Mouse (Mus musculus): Measurements from ENCODE around the gene Otud7b.
"Not testable (repeated sequence)": the region's sequence is repeated elsewhere in the genome, so short reads cannot be mapped to it uniquely, and the experiment has no call there.

The Otud7b gene

DNA sequence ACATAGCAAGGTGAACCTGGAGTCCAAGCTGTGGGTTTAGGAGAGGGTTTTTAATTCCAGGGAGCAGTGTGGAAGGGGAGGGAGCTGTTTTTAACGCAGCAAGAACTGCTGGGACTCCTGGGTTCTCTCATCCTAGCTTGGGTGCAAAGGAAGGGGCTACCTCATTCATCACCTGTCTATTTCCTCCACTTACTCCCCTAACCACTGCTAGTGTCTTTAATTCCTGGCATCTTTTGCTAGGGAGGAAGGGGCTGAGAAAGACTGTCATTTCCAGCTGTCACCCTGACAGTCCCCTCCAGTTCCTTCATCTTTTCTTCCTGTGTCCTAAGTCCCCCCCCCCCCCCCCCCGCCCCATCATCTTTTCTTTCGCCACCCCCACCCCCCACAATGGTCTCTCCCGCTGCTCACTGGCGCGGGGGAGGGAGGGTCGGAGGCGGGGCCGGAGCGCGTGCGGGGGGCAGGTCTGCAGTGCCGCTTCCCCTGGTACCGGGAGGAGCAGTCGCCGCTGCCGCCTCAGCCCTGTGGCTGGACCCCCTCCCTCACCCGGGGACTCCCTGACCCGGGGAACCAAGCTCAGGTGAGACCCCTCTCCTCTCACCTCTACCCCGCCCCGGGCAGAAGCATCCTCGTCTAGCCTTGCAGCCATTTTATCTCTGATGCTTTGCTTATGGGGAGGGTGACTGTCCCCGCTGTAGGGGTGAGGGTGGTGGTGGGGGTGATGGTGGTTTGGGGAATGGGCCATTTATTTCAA lies 76.6 kb downstream of the Otud7b start, which contains the start of gene Sv2a:
Sv2a (plus strand) TSS at position 425 of the 751 bp plus-strand sequence.
- DNase-seq (ENCODE audit: low spot score) = peak; percentile 35

DNA sequence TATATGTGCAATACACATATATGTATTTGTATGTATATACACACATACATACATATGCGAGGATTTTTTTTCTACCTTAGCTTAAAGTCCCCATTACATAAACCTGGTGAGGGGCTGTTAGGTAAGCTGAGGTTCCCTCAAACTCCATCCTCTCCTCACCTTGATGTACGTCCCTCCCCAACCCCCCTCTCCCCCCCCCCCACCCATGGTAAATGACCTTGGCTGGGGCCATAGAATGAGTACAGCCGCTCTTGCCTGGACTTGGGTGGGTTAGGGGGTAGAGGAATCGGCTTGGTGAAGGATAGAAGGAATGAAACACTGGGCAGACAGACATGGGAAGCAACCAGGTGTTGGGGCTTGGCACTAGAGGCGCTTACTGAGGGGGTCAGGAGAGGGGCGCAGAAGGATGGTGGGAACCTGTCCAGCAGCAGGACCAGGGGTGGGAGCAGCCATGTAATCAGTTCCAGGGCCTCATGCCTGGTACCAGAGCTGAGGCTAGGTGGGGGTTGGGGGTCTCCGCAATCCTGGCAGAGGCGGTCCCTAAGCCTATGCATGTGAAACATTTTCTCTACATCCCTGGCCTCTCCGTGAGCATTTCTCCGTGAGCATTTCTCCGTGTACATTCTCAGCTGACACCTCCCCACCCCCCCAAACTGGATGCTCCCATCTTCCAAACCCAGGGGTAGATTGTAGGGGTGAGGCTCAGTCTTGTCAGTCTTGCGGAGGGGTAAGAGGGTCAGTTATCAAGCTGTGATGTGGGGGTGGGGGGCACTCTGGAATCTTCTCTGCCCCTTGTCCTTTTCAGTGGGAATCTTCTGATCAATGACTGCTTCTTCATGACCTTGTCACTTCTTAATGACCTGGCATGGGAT lies 77.4 kb downstream of the Otud7b start:
- DNase-seq (ENCODE audit: low spot score) = no peak

DNA sequence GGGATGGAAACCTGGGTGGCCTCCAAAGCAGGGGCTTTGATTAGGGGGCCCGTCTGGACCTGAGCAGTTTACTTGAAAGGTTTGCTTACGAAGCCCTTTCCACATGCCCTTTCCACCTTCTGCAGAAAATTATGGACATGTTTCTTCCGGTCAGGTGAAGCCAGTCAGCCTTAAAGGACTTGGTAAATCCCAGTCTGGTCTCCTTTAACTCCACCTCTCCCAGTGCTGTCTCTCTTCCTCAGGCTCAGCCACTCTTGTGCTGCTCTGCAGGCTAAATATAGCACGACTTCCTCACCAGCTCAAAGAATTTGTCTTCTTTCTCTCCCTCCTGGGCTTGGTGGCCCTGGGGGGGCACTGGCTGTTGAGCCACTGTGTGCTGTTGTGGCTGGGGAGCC lies 78.1 kb downstream of the Otud7b start:
- no peak for DNase-seq (ENCODE audit: low spot score)

DNA sequence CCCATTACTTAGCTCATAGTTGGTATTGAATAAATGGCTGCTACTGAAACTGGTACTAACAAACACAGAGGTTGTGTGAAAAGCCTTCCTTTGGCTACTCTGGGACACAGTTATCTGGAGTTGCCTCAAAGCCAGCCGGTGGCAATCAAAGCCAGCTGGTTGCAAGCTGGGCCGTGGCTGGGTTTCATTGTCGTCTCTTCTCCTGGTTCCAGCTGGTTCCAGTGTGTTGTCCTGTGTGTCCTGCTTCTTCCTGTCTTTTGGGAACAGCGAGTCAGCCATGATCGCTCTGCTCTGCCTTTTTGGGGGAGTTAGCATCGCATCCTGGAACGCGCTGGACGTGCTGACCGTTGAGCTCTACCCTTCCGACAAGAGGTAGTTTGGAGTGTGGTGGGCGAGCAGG lies 88.7 kb downstream of the Otud7b start:
- no peak for DNase-seq (ENCODE audit: low spot score)

DNA sequence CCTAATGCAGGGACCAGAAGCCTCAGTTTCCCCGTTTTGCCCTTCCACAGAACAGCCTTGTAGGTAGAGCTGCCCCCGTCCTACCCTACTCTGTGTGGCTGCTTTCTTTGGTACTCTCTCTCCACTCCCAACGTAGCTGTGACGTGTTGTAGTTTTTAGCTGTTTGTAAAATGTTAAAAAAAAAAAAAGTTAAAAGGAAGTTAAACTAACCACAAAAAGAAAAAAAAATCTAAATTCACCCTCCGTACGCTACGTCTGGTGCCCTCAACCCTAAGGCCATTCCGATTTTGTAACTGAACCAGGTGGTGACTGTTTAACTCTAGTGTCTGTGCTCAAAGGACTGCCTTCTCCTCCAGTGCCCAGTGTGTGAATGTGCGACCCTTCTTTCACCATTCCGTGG lies 90.6 kb downstream of the Otud7b start:
- no peak for DNase-seq (ENCODE audit: low spot score)

DNA sequence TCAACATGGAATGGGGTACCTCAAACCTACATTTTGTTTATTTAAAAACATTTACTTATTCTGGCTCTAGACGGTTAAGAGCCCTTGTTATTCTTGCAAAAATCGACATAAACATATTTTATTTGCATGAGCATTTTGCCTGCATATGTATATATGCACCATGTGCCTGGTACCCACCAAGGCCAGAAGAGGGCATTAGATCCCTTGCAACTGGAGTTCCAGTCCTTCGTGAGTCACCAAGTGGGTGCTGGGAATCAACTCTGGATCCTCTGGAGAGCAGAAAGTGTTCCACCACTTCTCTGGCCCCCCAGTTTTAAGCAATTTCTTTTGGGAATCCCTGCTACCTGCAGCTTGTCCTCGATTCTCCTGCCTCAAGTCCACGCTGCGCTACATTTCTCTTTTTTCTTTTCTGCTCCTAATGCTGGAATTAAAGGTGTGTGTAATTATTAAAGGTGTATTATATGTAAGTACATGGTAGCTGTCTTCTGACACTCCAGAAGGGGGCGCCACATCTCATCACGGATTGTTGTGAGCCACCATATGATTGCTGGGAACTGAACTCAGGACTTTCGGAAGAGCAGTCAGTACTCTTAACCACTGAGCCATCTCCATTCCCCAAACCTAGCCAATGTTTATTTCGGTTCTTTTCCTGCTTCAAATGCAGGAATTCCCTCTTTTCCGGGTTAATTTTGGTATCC lies 91.4 kb downstream of the Otud7b start:
- no peak for DNase-seq (ENCODE audit: low spot score)

DNA sequence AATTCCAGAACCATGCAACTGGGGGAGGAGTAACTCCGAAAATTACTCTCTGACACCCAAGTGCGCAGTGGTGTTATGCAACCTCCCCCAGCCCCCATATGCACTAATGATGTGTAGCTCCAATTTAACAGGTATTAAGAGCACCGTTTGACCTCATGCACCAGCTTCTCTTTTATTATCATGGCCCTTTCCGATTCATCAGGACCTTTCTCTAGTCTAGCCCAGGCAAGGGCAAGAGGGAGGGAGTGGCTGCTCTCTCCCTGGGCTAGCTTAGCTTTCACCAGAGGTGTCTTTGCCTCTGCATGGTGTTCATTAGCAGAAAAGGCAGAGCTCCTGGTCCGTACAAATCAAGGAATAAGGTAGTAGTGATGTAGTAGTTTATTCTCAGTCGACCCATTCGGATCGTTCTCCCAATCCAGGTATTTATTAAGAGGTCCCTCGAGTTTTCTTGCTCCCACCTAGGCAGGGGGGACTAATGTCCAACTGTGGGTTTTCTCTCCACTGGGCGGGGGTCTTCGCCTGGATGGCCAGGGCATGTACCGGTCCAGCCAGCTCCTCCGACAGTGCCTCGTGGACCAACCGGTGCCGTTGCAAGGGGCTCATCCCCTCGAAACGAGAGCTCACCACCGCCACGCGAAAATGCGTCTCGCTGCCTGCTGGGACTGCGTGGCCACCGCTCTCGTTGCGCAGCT lies 92.3 kb downstream of the Otud7b start:
- DNase-seq (ENCODE audit: low spot score) = no peak

DNA sequence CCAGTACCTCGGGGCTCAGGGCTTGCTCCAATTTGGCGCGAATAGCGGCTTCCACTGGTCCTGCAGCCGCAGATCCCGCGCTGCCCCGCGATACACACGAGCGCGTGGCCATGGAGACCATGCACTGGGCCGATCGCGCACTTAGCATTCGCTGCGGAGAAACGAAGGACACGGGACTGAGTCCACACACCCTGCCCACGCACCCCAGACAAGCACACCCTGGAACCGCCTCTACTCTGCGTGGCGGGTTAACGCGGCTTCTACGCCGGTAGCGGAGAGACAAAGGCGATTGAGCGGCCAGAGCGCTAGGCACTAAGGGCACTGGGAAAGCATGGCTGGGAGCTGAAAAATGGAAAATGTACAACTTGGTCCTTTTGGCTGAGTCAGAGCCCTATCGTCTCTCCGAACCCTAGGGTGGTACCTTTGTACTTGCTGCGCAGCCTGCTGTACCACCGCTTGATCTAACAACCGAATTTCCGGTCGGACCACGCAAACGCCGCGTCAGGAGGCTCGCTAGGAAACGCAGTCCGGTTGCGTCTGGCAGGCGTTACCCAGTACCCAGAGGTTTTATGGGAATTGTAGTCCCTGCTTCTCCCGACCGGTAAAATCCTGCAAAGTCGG lies 92.9 kb downstream of the Otud7b start:
- peak; percentile 91 for DNase-seq (ENCODE audit: low spot score)

DNA sequence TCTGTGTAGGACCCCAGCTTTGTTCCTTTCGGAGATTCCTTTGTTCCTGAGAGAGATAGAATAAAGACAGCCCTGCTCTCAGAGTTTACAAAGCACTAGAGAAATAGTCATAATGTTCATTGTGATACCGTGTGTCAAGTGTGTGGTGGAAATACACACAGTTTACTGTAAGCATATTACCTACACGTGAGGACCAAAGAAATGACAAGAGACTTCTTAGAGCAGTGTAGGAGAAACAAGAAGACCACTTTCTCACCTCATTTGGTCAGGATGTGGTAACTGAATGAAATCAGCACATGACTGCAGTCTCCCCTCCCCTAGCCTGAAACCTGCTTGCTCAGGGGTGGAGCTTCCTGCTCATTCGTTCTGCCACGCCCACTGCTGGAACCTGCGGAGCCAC lies 93.9 kb downstream of the Otud7b start:
- no peak for DNase-seq (ENCODE audit: low spot score)

DNA sequence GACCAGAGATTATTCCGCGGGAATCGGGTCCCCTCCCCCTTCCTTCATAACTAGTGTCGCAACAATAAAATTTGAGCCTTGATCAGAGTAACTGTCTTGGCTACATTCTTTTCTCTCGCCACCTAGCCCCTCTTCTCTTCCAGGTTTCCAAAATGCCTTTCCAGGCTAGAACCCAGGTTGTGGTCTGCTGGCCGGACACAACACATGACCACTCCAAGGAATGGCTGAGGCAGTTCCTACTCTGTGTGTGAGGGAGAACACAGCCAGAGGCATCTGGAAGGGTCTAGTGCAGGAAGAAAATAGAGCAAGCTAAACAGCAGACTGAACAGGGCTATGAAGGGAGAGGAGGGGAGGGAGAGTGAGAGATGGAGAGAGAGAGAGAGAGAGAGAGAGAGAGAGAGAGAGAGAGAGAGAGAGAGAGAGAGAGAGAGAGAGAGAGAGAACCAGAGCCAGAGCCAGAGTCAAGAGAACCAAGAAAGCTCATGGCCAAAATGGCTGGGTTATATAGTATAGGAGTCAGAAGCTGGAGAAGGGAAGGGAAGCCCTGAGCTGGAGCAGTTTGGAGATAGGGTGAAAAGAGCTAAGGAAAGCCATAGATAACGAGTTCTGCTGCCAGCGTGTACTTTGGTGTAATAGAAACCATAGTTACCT lies 94.4 kb downstream of the Otud7b start:
- not testable (repeated sequence) for DNase-seq (ENCODE audit: low spot score)

DNA sequence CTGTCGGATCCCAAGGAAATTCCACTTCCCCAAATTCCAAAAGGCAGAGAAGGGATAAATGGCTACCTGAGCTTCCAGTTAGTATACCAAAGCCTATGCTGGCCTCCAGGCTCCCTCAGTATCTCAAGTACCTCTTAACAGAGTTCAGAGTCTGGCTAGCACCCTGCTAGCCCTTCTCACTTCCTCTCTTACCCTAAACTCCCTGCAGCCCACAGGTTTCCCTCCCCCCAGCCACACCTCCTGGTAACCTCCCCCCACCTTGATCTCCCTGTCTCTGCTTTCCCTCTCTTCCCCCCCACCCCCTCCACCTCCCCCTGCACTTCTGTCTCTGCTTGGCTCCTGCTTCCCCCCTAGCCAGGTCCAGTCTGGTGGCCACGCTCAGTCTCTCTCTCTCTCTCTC lies 95.4 kb downstream of the Otud7b start:
- DNase-seq (ENCODE audit: low spot score) = no peak

DNA sequence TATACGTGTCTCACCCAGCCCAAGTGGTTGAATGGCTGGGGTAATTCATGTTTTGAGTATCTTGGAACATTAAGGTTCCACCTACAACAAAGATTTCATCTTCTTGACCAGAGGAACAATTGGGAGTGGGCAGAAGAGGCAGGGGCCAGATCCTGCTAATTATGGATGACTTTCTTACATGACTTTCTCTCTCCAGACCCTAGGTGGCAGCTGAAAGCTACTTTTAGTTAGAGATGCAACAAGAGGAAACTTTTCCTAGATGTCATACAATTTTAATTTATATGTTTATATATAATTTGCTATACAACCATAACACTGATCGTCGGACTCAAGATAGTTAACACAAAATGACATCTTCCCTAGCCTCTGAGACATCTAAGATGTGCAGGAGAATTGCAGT lies 103.5 kb downstream of the Otud7b start:
- DNase-seq (ENCODE audit: low spot score) = no peak

DNA sequence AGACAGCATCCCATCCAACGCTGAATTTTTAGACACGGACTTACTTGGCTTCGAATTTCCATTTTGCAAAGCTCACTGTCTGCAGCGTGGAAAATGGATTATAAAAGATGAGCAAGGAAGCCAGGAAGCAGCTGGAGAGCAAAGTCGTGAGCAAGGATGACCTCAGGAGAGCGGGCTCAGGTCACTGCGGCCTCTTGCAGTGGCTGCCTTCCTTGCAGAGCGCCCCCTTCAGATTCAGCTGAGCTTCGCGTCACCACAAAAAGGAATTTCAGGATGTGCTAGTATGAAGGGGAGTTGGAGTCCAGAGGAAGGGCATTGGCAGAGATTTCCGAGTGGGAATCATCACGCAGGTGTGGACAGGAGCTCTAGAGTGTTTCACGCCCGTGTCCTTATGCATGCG lies 104.9 kb downstream of the Otud7b start:
- DNase-seq (ENCODE audit: low spot score) = no peak

All from urinary bladder, postnatal 14 days (tissue).